Mouse (Mus musculus): ENCODE results near the gene Ero1lb. TPM values are rescaled to one million over a fixed set of nuclear protein-coding genes. Genes with fewer than 3 reads are reported as not detected.
"Not testable (repeated sequence)": the region's sequence is repeated elsewhere in the genome, so short reads cannot be mapped to it uniquely, and the experiment has no call there.

The Ero1lb gene
- polyA plus RNA-seq, 1 experiment, result 12.8 TPM

DNA sequence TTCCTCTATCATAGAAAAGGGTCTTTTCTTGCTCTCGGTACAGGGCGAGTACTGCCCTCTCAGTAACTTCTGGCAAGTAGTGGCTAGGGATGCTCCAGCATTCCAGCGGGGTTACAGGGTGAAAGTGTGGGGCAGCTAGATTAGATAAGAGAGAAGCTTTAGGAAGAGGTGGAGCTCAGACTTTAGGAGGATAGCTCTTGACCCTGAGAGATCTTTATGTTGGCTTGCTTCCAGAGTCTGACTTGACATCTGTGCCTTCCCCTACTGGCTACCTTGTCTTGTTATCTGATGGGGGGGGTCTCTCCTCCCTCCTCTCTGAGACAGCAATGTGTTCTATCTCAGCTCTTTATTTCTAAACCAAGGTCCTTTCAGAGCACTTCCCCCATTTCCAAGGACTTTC, 50.8 kb downstream of the Ero1lb start:
- not testable (repeated sequence) for H3K4me1 ChIP-seq (ENCODE audit: control insufficient read depth, insufficient read depth, insufficient read length); H3K27ac ChIP-seq (ENCODE audit: insufficient read depth, low read length); DNase-seq (ENCODE audit: low read depth in 1 of 2, low spot score in 2 of 2); H3K27me3 ChIP-seq (ENCODE audit: control insufficient read depth, insufficient read depth, low read length); H3K4me3 ChIP-seq (ENCODE audit: extremely low read depth, insufficient read depth, insufficient read length)
- H3K36me3 ChIP-seq (ENCODE audit: control insufficient read depth, insufficient read depth, low read length), result peaks cover 19% of the 10 kb centered on the region
- 73% methylated on average over 3 of the region's 3 CpGs for WGBS

DNA sequence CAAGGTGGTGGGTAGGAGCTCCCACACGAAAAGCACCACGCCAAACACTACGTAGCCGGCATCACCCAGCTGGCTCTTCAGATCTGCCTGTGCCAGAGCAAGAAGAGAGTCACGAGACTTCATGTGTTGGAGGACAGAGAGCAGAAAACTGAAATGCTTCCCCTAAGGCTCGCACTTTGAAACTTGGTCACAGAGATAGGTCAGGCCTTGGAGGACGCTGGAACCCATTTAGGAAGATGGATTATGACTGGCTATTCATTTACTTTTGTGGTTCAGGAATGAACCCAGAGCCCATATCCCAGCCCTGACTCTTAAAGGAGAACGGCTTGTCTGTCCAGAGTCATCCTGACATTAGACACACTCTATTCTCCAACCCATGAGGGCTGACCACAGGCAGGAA, 54.1 kb downstream of the Ero1lb start:
- 97% methylated on average over 8 of the region's 8 CpGs for WGBS
- H3K4me3 ChIP-seq (ENCODE audit: extremely low read depth, insufficient read depth, insufficient read length); H3K27me3 ChIP-seq (ENCODE audit: control insufficient read depth, insufficient read depth, low read length); H3K27ac ChIP-seq (ENCODE audit: insufficient read depth, low read length); DNase-seq (ENCODE audit: low read depth in 1 of 2, low spot score in 2 of 2); H3K4me1 ChIP-seq (ENCODE audit: control insufficient read depth, insufficient read depth, insufficient read length): not testable (repeated sequence)
- peaks cover 17% of the 10 kb centered on the region for H3K36me3 ChIP-seq (ENCODE audit: control insufficient read depth, insufficient read depth, low read length)

DNA sequence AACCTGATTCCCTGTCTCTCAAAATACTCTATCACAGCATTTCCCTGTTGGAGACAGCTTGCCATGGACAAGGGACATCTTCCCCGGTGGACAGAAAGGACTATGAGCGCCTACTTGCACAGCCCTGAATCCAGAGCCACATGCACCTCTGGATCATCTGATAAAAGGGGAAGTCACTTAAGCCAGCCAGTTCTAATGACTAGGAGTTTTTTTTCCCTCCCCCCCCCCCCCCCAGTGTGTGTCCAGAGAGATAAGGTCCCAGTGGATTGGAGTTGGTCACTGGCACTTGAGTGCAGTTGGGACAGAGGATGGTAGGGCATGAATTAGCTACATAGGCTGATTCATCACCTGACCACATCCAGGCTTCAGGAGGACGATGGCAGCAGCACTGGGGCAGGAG, 60.4 kb downstream of the Ero1lb start:
- 87% methylated on average over 3 of the region's 3 CpGs for WGBS
- peaks cover 12% of the 10 kb centered on the region; the same call in 1 of the 2 replicates for H3K4me1 ChIP-seq (ENCODE audit: control insufficient read depth, insufficient read depth, insufficient read length)
- not testable (repeated sequence) for H3K27me3 ChIP-seq (ENCODE audit: control insufficient read depth, insufficient read depth, low read length)

DNA sequence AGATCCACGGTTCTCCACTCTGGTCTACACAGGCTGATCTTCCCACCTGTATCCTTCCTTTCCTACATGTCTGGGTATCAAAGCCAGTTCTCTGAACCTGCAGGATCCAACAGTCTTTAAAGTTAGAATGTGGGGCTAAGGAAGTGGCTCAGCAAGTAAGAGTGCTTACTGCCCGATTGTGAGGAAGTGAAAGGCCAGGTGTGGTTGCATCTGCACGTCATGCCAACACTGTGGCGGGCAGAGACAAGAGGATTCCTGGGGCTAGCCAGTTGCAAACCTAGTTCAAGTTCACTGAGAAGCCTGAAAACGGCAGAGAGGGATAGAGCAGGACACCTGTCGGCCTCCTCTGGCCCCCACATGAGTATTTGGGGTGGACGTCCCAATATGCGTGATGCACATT, 62.1 kb downstream of the Ero1lb start:
- not testable (repeated sequence) for H3K27me3 ChIP-seq (ENCODE audit: control insufficient read depth, insufficient read depth, low read length); H3K4me3 ChIP-seq (ENCODE audit: extremely low read depth, insufficient read depth, insufficient read length); H3K36me3 ChIP-seq (ENCODE audit: control insufficient read depth, insufficient read depth, low read length); H3K27ac ChIP-seq (ENCODE audit: insufficient read depth, low read length)
- 51% methylated on average over 8 of the region's 8 CpGs for WGBS
- H3K4me1 ChIP-seq (ENCODE audit: control insufficient read depth, insufficient read depth, insufficient read length), result peaks cover 12% of the 10 kb centered on the region; the same call in 1 of the 2 replicates
- DNase-seq (ENCODE audit: low read depth in 1 of 2, low spot score in 2 of 2), result peak; percentile 13 to 17

More for the DNA sequence above, 60.4 kb downstream of the Ero1lb start:
- H3K27ac ChIP-seq (ENCODE audit: insufficient read depth, low read length); DNase-seq (ENCODE audit: low read depth in 1 of 2, low spot score in 2 of 2); H3K36me3 ChIP-seq (ENCODE audit: control insufficient read depth, insufficient read depth, low read length); H3K4me3 ChIP-seq (ENCODE audit: extremely low read depth, insufficient read depth, insufficient read length): not testable (repeated sequence)

DNA sequence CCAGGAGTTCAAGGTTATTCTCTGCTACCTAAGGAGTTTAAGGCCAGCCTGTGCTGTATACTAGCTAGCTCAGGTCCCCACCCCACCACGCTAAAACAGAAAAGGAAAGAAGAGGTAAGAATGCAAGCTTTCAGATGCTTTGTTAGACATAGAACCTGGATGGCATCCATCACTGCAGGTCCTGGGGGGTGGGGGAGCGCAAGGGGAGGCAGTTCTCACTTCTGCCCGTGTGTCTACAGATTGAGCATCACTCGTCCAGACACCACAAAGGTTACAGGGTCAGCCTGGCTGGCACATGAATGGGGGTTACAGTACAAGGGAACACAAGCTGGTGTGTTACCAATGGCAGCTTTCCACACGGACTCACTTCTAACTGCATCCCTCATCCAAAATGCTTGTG, 62.5 kb downstream of the Ero1lb start:
- not testable (repeated sequence) for H3K27ac ChIP-seq (ENCODE audit: insufficient read depth, low read length); DNase-seq (ENCODE audit: low read depth in 1 of 2, low spot score in 2 of 2); H3K36me3 ChIP-seq (ENCODE audit: control insufficient read depth, insufficient read depth, low read length); H3K27me3 ChIP-seq (ENCODE audit: control insufficient read depth, insufficient read depth, low read length); H3K4me3 ChIP-seq (ENCODE audit: extremely low read depth, insufficient read depth, insufficient read length)
- H3K4me1 ChIP-seq (ENCODE audit: control insufficient read depth, insufficient read depth, insufficient read length), result peaks cover 12% of the 10 kb centered on the region; the same call in 1 of the 2 replicates
- WGBS, result 84% methylated on average over 5 of the region's 5 CpGs

DNA sequence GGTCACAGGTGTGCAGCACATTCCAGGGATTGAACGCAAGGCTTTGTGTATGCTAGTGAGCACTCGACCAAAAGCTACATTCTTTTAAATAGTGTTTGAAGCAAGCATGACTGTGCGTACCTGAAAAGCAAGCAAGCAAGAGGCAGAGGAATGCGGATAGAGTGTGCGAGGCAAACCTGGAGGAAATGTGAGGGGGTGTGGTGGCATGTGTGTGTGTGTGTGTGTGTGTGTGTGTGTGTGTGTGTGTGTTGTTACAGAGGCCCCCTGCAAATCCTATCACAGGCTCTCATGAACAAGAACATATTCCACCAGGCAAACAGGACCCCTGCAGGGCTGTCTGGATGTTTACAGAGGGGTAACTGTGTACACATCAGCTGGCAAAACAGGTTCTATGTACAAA, 64.6 kb downstream of the Ero1lb start:
- WGBS, result 95% methylated on average over 5 of the region's 5 CpGs
- DNase-seq (ENCODE audit: low read depth in 1 of 2, low spot score in 2 of 2); H3K4me3 ChIP-seq (ENCODE audit: extremely low read depth, insufficient read depth, insufficient read length); H3K27ac ChIP-seq (ENCODE audit: insufficient read depth, low read length); H3K27me3 ChIP-seq (ENCODE audit: control insufficient read depth, insufficient read depth, low read length); H3K36me3 ChIP-seq (ENCODE audit: control insufficient read depth, insufficient read depth, low read length): not testable (repeated sequence)
- H3K4me1 ChIP-seq (ENCODE audit: control insufficient read depth, insufficient read depth, insufficient read length), result peaks cover 12% of the 10 kb centered on the region; the same call in 1 of the 2 replicates

DNA sequence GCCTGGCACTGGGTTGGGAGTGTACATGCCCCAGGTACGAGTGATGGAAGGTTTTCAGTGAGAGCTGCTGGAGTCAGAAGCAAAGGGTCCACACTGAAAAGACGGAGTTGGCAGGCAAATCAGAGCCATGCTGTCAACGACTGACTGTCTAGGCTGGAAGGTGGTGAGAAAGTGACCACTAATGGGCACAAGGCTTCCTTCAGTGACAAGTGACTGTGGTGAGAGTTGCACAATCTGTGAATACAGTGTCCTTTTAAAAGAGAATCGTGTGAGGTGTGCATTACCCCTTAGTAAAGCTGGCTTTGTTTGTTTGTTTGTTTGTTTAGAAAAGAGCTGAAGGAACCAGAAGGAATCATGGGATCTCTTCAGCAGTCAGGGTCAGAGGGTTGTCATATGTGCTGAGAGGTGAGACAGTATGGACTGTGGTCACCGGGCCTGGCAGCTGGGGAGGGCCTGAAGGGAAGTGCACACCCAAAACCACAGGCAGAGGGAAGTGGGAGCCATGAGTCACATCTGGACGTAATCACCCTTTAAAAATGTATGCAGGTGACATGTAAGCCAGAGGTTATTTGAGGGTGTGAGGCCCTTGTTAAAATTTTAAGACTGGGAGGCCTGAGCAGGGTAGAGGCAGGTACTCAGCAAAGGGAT, 69.4 kb downstream of the Ero1lb start:
- 15% methylated on average over 1 of the region's 6 CpGs for WGBS

DNA sequence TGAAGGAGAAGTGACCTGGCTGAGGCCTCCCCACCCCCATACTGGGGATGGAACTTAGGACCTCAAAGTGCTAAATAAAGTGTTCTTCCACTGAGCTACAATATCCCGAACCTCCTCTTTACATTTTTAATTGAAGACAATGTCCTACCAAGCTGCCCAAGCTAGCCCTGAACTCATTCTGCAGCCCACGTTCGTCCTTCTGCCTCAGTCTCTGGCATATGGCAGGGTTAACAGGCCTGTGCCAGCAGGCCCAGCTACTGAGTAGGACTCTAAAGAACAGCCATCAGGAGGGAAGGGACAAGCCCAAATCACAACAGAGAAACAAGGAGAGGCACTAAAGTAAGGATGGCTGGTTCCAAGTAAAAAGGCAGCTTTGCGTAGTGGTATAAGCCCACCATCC, 77.1 kb downstream of the Ero1lb start:
- not testable (repeated sequence) for H3K27ac ChIP-seq (ENCODE audit: insufficient read depth, low read length); H3K4me1 ChIP-seq (ENCODE audit: control insufficient read depth, insufficient read depth, insufficient read length); H3K4me3 ChIP-seq (ENCODE audit: extremely low read depth, insufficient read depth, insufficient read length); H3K27me3 ChIP-seq (ENCODE audit: control insufficient read depth, insufficient read depth, low read length); H3K36me3 ChIP-seq (ENCODE audit: control insufficient read depth, insufficient read depth, low read length); DNase-seq (ENCODE audit: low read depth in 1 of 2, low spot score in 2 of 2)
- 91% methylated on average over 4 of the region's 4 CpGs for WGBS

More for the DNA sequence above, 69.4 kb downstream of the Ero1lb start:
- H3K36me3 ChIP-seq (ENCODE audit: control insufficient read depth, insufficient read depth, low read length); H3K4me3 ChIP-seq (ENCODE audit: extremely low read depth, insufficient read depth, insufficient read length); H3K27me3 ChIP-seq (ENCODE audit: control insufficient read depth, insufficient read depth, low read length); H3K4me1 ChIP-seq (ENCODE audit: control insufficient read depth, insufficient read depth, insufficient read length); DNase-seq (ENCODE audit: low read depth in 1 of 2, low spot score in 2 of 2); H3K27ac ChIP-seq (ENCODE audit: insufficient read depth, low read length): not testable (repeated sequence)

DNA sequence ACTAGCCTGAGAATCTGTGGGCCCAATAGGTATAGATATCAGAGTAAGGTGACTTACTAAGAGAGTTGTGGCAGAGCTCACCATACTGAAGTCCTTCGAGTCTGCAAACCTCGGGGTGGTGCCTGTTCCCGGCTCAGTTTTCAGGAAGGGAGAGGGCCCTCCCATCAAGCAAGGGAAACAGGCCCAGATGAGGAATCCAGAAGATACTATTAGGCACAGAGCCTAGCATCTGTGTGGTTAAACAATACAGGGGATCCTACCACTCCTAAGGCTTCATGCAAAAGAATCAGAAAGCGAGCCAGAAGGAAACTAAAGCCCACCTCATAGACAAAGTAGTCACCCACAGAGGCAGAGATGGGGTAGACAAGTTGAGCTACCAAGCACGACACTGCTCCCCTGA, 81.0 kb downstream of the Ero1lb start:
- not testable (repeated sequence) for H3K27me3 ChIP-seq (ENCODE audit: control insufficient read depth, insufficient read depth, low read length); H3K36me3 ChIP-seq (ENCODE audit: control insufficient read depth, insufficient read depth, low read length); H3K4me3 ChIP-seq (ENCODE audit: extremely low read depth, insufficient read depth, insufficient read length); DNase-seq (ENCODE audit: low read depth in 1 of 2, low spot score in 2 of 2); H3K4me1 ChIP-seq (ENCODE audit: control insufficient read depth, insufficient read depth, insufficient read length); H3K27ac ChIP-seq (ENCODE audit: insufficient read depth, low read length)
- 78% methylated on average over 5 of the region's 5 CpGs for WGBS

DNA sequence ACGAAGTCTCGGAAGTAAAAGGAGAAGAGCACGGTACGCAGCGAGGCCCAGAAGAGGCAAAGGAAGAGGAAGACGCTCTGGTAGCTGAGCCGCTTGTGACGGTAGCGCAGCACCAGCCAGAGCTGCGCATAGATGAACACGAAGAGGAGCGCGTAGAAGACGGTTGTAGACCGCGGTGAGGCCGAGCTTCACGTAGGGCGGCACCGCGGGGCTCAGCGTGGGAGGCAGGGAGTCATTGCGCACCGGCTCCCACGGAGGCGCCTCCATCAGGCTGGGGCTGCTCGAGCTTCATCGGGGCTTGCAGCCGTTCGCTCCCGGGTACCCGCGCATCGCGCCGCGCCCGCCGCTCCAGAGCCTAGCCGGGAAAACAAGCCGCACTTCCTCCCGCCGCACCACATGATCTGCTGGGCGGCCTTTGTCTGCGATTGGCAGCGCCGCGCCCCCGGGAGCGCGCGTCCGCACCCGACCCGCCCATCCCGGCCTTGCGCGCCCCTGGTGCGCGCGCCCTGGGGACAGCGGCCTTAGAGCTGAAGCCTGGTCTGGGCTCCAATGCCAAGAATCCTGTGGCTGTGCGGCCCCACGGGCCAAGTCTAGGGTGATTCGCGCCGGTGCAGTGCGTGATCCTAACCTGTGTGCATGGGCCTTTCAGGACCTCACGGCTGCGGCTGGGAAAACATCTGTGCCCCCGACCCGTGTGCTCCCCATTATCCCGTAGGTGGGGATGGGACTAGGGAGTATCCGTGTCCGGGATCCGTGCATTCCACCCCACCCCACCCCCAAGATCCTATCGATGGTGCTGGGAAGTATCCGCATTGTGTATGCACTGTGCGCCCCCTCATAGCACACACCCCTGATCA, 84.6 kb downstream of the Ero1lb start:
- 2% methylated on average over 60 of the region's 79 CpGs for WGBS
- not testable (repeated sequence) for H3K4me1 ChIP-seq (ENCODE audit: control insufficient read depth, insufficient read depth, insufficient read length); H3K27me3 ChIP-seq (ENCODE audit: control insufficient read depth, insufficient read depth, low read length); H3K36me3 ChIP-seq (ENCODE audit: control insufficient read depth, insufficient read depth, low read length)
- peak in 1 of 2 experiments; percentile 48 for DNase-seq (ENCODE audit: low read depth in 1 of 2, low spot score in 2 of 2)
- peak overlapping the region; percentile 60 for H3K4me3 ChIP-seq (ENCODE audit: extremely low read depth, insufficient read depth, insufficient read length)
- peak overlapping the region; percentile 62 for H3K27ac ChIP-seq (ENCODE audit: insufficient read depth, low read length)

DNA sequence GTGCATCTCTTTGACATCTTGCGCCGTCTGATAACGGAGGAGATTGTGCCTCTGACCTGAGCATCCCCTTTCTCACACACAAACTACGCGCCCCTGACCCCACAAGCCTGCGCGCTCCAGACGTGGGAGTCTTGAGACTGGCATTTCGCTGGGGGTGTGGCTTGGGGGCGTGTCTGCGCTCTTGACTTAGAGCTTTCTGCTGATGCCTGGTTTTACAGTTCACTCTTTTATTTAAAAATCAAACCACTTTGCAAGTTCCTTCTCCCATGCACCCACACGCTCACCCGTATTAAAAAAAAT, 85.2 kb downstream of the Ero1lb start:
- H3K4me3 ChIP-seq (ENCODE audit: extremely low read depth, insufficient read depth, insufficient read length), result peak overlapping the region; percentile 36; the same call in 1 of the 2 replicates
- WGBS, result 0% methylated on average over 13 of the region's 13 CpGs
- peak in 1 of 2 experiments; percentile 48 for DNase-seq (ENCODE audit: low read depth in 1 of 2, low spot score in 2 of 2)
- H3K36me3 ChIP-seq (ENCODE audit: control insufficient read depth, insufficient read depth, low read length); H3K27ac ChIP-seq (ENCODE audit: insufficient read depth, low read length); H3K27me3 ChIP-seq (ENCODE audit: control insufficient read depth, insufficient read depth, low read length); H3K4me1 ChIP-seq (ENCODE audit: control insufficient read depth, insufficient read depth, insufficient read length): not testable (repeated sequence)

Data from spleen, adult 2 months (tissue).